11 mouse cellular contexts compared by ENCODE assay signal in genomic region chr2:141266591-141266990, GRCm38 (mm10).
"Had no signal": no experiment of that assay in that cellular context is flagged by ENCODE, and none has a peak within 500 bp of the region (broad histone marks: within the 10 kb centered on the region; RNA-seq: fewer than 3 reads in every experiment).

No protein-coding gene starts in this region.

- H3K36me3 ChIP-seq: limb, embryonic 12.5 days; liver, embryonic 13.5 days; lung, embryonic 15.5 days; midbrain, embryonic 13.5 days; stomach, embryonic 15.5 days had no signal

- H3K9ac ChIP-seq: limb, embryonic 12.5 days; liver, embryonic 13.5 days; liver, postnatal 0 days; lung, embryonic 15.5 days; midbrain, embryonic 13.5 days; stomach, embryonic 15.5 days had no signal

- H3K4me1 ChIP-seq: liver, embryonic 13.5 days; lung, embryonic 15.5 days; midbrain, embryonic 13.5 days; stomach, embryonic 15.5 days had no signal

- H3K27ac ChIP-seq: kidney, postnatal 0 days; limb, embryonic 12.5 days; liver, embryonic 13.5 days; lung, embryonic 15.5 days; midbrain, embryonic 13.5 days; stomach, embryonic 15.5 days had no signal

- DNase-seq: kidney, adult 18-20 months; liver; liver, embryonic 13.5 days; liver, postnatal 0 days; right cerebral cortex, postnatal 14 days; thymus, postnatal 36 days had no signal

- H3K4me3 ChIP-seq: limb, embryonic 12.5 days; liver, embryonic 13.5 days; lung, embryonic 15.5 days; midbrain, embryonic 13.5 days; stomach, embryonic 15.5 days had no signal

- H3K27me3 ChIP-seq: limb, embryonic 12.5 days; liver, embryonic 13.5 days; lung, embryonic 15.5 days; midbrain, embryonic 13.5 days; stomach, embryonic 15.5 days had no signal

- H3K9me3 ChIP-seq: limb, embryonic 12.5 days; liver, embryonic 13.5 days; lung, embryonic 15.5 days; midbrain, embryonic 13.5 days; stomach, embryonic 15.5 days had no signal
